Mouse (Mus musculus) large intestine, adult 2 months (tissue): ENCODE data around the gene Nwd1. TPM values are rescaled to one million over a fixed set of nuclear protein-coding genes. Genes with fewer than 3 reads are reported as not detected.
"Not testable (repeated sequence)": the region's sequence is repeated elsewhere in the genome, so short reads cannot be mapped to it uniquely, and the experiment has no call there.

Source experiments
- DNase-seq: peaks from one replicate; pipeline ENCODE4 v3.0.0-alpha.2; 2012; ENCODE audit warnings: low read depth, low spot score
- WGBS: fragments of 180-500 bp; shearing (Covaris S2); methylation state at CpG from one replicate; pipeline ENCODE4 v1.1.7; 2018; 5-methylcytosine and 5-hydroxymethylcytosine counted together
- polyA plus RNA-seq: library from polyadenylated mRNA; depleted of rRNA; stranded (reverse); fragments of >200 nt; gene quantifications from 2 replicates; pipeline ENCODE4 v1.2.3, GENCODE M21; 2012

The Nwd1 gene
- polyA plus RNA-seq, 1 experiment: 0.05 TPM

- not testable (repeated sequence) for DNase-seq
- WGBS: 90% methylated on average over 5 of the region's 5 CpGs
Measured at GRCm38 (mm10) chr8:72683572-72684099, 37.1 kb downstream of the Nwd1 start.

GRCm38 (mm10) chr8:72698349-72698926, 51.9 kb downstream of the Nwd1 start:
- no peak for DNase-seq
- WGBS: 94% methylated on average over 2 of the region's 2 CpGs

GRCm38 (mm10) chr8:72712569-72712968, 66.1 kb downstream of the Nwd1 start:
- no peak for DNase-seq
- 58% methylated on average over 6 of the region's 6 CpGs for WGBS

GRCm38 (mm10) chr8:72716594-72716993, 70.1 kb downstream of the Nwd1 start:
- WGBS: 68% methylated on average over 5 of the region's 5 CpGs
- no peak for DNase-seq

GRCm38 (mm10) chr8:72720541-72720940, 74.0 kb downstream of the Nwd1 start:
- DNase-seq: no peak
- WGBS: 38% methylated on average over 1 of the region's 1 CpGs

- WGBS: 14% methylated on average over 55 of the region's 56 CpGs
- peak; percentile 48 for DNase-seq
Measured at GRCm38 (mm10) chr8:72722769-72723650, 76.5 kb downstream of the Nwd1 start, which contains the start of gene Sin3b. TSS of gene Sin3b (plus strand) at chr8:72723285.

GRCm38 (mm10) chr8:72723651-72724001, 77.1 kb downstream of the Nwd1 start:
- 1% methylated on average over 30 of the region's 30 CpGs for WGBS
- DNase-seq: no peak

GRCm38 (mm10) chr8:72728636-72729035, 82.1 kb downstream of the Nwd1 start:
- WGBS: 89% methylated on average over 1 of the region's 1 CpGs
- DNase-seq: no peak

GRCm38 (mm10) chr8:72735001-72735400, 88.5 kb downstream of the Nwd1 start:
- DNase-seq: no peak
- WGBS: 58% methylated on average over 5 of the region's 5 CpGs

- no peak for DNase-seq
Measured at GRCm38 (mm10) chr8:72736868-72737267, 90.4 kb downstream of the Nwd1 start.

- no peak for DNase-seq
- WGBS: 29% methylated on average over 5 of the region's 5 CpGs
Measured at GRCm38 (mm10) chr8:72746061-72746460, 99.5 kb downstream of the Nwd1 start.

GRCm38 (mm10) chr8:72749846-72750245, 103.3 kb downstream of the Nwd1 start:
- no peak for DNase-seq
- WGBS: 91% methylated on average over 26 of the region's 26 CpGs

- WGBS: 93% methylated on average over 6 of the region's 6 CpGs
- DNase-seq: no peak
Measured at GRCm38 (mm10) chr8:72750266-72750665, 103.8 kb downstream of the Nwd1 start.

- WGBS: 84% methylated on average over 3 of the region's 3 CpGs
- no peak for DNase-seq
Measured at GRCm38 (mm10) chr8:72751126-72751525, 104.6 kb downstream of the Nwd1 start.

GRCm38 (mm10) chr8:72752289-72752688, 105.8 kb downstream of the Nwd1 start:
- DNase-seq: no peak
- WGBS: 89% methylated on average over 3 of the region's 3 CpGs

GRCm38 (mm10) chr8:72753165-72753564, 106.7 kb downstream of the Nwd1 start:
- 97% methylated on average over 9 of the region's 9 CpGs for WGBS
- no peak for DNase-seq

- DNase-seq: no peak
- WGBS: 93% methylated on average over 2 of the region's 2 CpGs
Measured at GRCm38 (mm10) chr8:72753781-72754180, 107.3 kb downstream of the Nwd1 start.

- 100% methylated on average over 2 of the region's 2 CpGs for WGBS
- no peak for DNase-seq
Measured at GRCm38 (mm10) chr8:72756031-72756430, 109.5 kb downstream of the Nwd1 start.

GRCm38 (mm10) chr8:72756771-72757390, 110.4 kb downstream of the Nwd1 start:
- WGBS: 96% methylated on average over 35 of the region's 35 CpGs
- DNase-seq: no peak

GRCm38 (mm10) chr8:72757426-72758195, 111.1 kb downstream of the Nwd1 start:
- 82% methylated on average over 15 of the region's 15 CpGs for WGBS

More at GRCm38 (mm10) chr8:72757426-72758195, 111.1 kb downstream of the Nwd1 start:
- DNase-seq: no peak
